Mouse (Mus musculus): ENCODE measurements around the gene Reep3. TPM values are rescaled to one million over a fixed set of nuclear protein-coding genes. Genes with fewer than 3 reads are reported as not detected.

Reep3 gene
- total and polyA plus RNA-seq, 3 experiments: 0.01 TPM; not detected in 2

- Histone ChIP-seq H3K79me2 (ENCODE audit: control insufficient read depth, insufficient read depth, low read length, poor library complexity) (no peaks in the 10 kb centered on the region), H3K27ac (ENCODE audit: control insufficient read depth, low read depth, low read length) (no peak overlapping the region), H3K9ac (ENCODE audit: control insufficient read depth, low read depth, low read length, poor library complexity, severe bottlenecking) (no peak overlapping the region), H3K36me3 (ENCODE audit: control insufficient read depth in 1 of 2, insufficient read depth in 2 of 2, low read length in 2 of 2) (no peaks in the 10 kb centered on the region), H3K9me3 (replicated peaks; ENCODE audit: insufficient read depth, low read length) (no peaks in the 10 kb centered on the region), H3K4me1 (ENCODE audit: control insufficient read depth in 1 of 2, insufficient read depth in 2 of 2, low read length in 2 of 2) (no peaks in the 10 kb centered on the region), H3K4me3 (ENCODE audit: control insufficient read depth in 1 of 2, insufficient read depth in 1 of 2, low read depth in 2 of 2, low read length in 2 of 2) (no peak overlapping the region), H3K27me3 (ENCODE audit: control insufficient read depth in 1 of 2, insufficient read depth in 2 of 2, low read length in 2 of 2) (no peaks in the 10 kb centered on the region; a peak in 1 of 4 replicates)
- TF ChIP-seq ZC3H11A (IDR thresholded peaks at IDR 0.05; ENCODE audit: low read depth, low read length) (no peak), UBTF (IDR thresholded peaks at IDR 0.05; ENCODE audit: borderline replicate concordance, insufficient read depth, low read depth, low read length) (no peak), POLR2A (IDR thresholded peaks at IDR 0.05; ENCODE audit: control insufficient read depth in 1 of 2, insufficient read depth in 1 of 2, low read depth in 1 of 2, low read length in 2 of 2, poor library complexity in 1 of 2) (no peak), MYB (IDR thresholded peaks at IDR 0.05; ENCODE audit: low read depth, low read length) (no peak), MXI1 (IDR thresholded peaks at IDR 0.05; ENCODE audit: low read depth, low read length) (no peak), HCFC1 (IDR thresholded peaks at IDR 0.05; ENCODE audit: low read depth, low read length) (no peak), RCOR1 (IDR thresholded peaks at IDR 0.05; ENCODE audit: low read depth, low read length) (no peak), TCF12 (IDR thresholded peaks at IDR 0.05; ENCODE audit: low read depth, low read length) (no peak), ETS1 (IDR thresholded peaks at IDR 0.05; ENCODE audit: low read depth, low read length) (no peak), MAX (IDR thresholded peaks at IDR 0.05; ENCODE audit: low read length) (no peak), EP300 (IDR thresholded peaks at IDR 0.05; ENCODE audit: low read depth in 1 of 2, low read length in 2 of 2) (no peak), NRF1 (IDR thresholded peaks at IDR 0.05; ENCODE audit: insufficient read depth, low read depth, low read length, poor library complexity, severe bottlenecking) (no peak), MAZ (IDR thresholded peaks at IDR 0.05; ENCODE audit: low read depth, low read length) (no peak), KAT2A (conservative IDR thresholded peaks at IDR 0.05; ENCODE audit: low read depth, low read length) (no peak), SMC3 (IDR thresholded peaks at IDR 0.05; ENCODE audit: low read depth, low read length) (no peak), TBP (IDR thresholded peaks at IDR 0.05; ENCODE audit: low read depth, low read length) (no peak), MYC (IDR thresholded peaks at IDR 0.05; ENCODE audit: low read depth, low read length) (no peak), CHD2 (IDR thresholded peaks at IDR 0.05; ENCODE audit: low read length) (no peak)
- DNase-seq (ENCODE audit: low read depth, low spot score): no peak
Measured at GRCm38 (mm10) chr10:67072600-67072999, 24.1 kb downstream of the Reep3 start.

GRCm38 (mm10) chr10:67071884-67072283 is 24.9 kb downstream of the Reep3 start:
- Histone ChIP-seq H3K9me3 (replicated peaks; ENCODE audit: insufficient read depth, low read length) (no peaks in the 10 kb centered on the region), H3K27me3 (ENCODE audit: control insufficient read depth in 1 of 2, insufficient read depth in 2 of 2, low read length in 2 of 2) (no peaks in the 10 kb centered on the region; a peak in 1 of 4 replicates), H3K79me2 (ENCODE audit: control insufficient read depth, insufficient read depth, low read length, poor library complexity) (no peaks in the 10 kb centered on the region), H3K4me3 (ENCODE audit: control insufficient read depth in 1 of 2, insufficient read depth in 1 of 2, low read depth in 2 of 2, low read length in 2 of 2) (no peak overlapping the region), H3K27ac (ENCODE audit: control insufficient read depth, low read depth, low read length) (no peak overlapping the region), H3K9ac (ENCODE audit: control insufficient read depth, low read depth, low read length, poor library complexity, severe bottlenecking) (no peak overlapping the region), H3K36me3 (ENCODE audit: control insufficient read depth in 1 of 2, insufficient read depth in 2 of 2, low read length in 2 of 2) (no peaks in the 10 kb centered on the region), H3K4me1 (ENCODE audit: control insufficient read depth in 1 of 2, insufficient read depth in 2 of 2, low read length in 2 of 2) (no peaks in the 10 kb centered on the region)
- TF ChIP-seq GATA1 (IDR thresholded peaks at IDR 0.05; ENCODE audit: low read depth, low read length): no peak
- no peak for TF ChIP-seq POLR2AphosphoS2 (IDR thresholded peaks at IDR 0.05; ENCODE audit: low read length)
- TF ChIP-seq E2F4 (IDR thresholded peaks at IDR 0.05; ENCODE audit: borderline replicate concordance, low read depth, low read length): no peak
- no peak for TF ChIP-seq MAFK (IDR thresholded peaks at IDR 0.05; ENCODE audit: borderline replicate concordance, low read depth, low read length)
- TF ChIP-seq POLR2A (IDR thresholded peaks at IDR 0.05; ENCODE audit: control insufficient read depth in 1 of 2, insufficient read depth in 1 of 2, low read depth in 1 of 2, low read length in 2 of 2, poor library complexity in 1 of 2): no peak
- TF ChIP-seq ELF1 (IDR thresholded peaks at IDR 0.05; ENCODE audit: low read depth, low read length): no peak
- TF ChIP-seq MAZ (IDR thresholded peaks at IDR 0.05; ENCODE audit: low read depth, low read length): no peak
- no peak for TF ChIP-seq ZC3H11A (IDR thresholded peaks at IDR 0.05; ENCODE audit: low read depth, low read length)
- TF ChIP-seq CHD2 (IDR thresholded peaks at IDR 0.05; ENCODE audit: low read length): no peak
- no peak for TF ChIP-seq RAD21 (IDR thresholded peaks at IDR 0.05; ENCODE audit: low read depth, low read length)
- TF ChIP-seq GABPA (IDR thresholded peaks at IDR 0.05; ENCODE audit: low read depth, low read length): no peak
- no peak for TF ChIP-seq CHD1 (IDR thresholded peaks at IDR 0.05; ENCODE audit: low read depth, low read length)
- TF ChIP-seq ETS1 (IDR thresholded peaks at IDR 0.05; ENCODE audit: low read depth, low read length): no peak
- no peak for TF ChIP-seq NELFE (IDR thresholded peaks at IDR 0.05; ENCODE audit: low read depth, low read length)
- DNase-seq (ENCODE audit: low read depth, low spot score): peak; percentile 7
